Mouse (Mus musculus): ENCODE results near the gene Gm21870. TPM values are rescaled to one million over a fixed set of nuclear protein-coding genes. Genes with fewer than 3 reads are reported as not detected.
"Not testable (repeated sequence)": the region's sequence is repeated elsewhere in the genome, so short reads cannot be mapped to it uniquely, and the experiment has no call there.

The Gm21870 gene
- not detected for total RNA-seq (2022)

DNA sequence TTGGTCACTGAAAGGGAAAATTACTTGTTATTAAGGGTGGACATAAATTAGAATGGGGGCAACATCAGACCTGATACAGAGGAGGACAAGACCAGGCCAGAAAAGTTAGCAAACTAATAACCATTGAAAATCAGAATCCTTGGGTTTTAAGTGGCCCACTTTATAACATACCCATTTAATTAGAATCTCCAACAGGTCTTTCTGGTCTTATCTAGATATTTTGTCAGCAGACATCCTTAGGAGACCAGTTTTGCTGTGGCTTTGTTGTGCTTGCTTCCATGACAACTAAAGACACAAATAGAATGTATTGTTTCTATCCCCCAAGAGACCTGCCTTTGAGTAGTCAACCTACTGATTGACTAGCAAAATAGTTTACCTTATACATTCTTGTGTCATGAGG lies at the start of gene Gm21870:
Gene Gm21870 (minus strand): TSS at position 101 of the 400 bp plus-strand sequence.
- DNase-seq (ENCODE audit: low spot score in 2 of 2) = not testable (repeated sequence)

DNA sequence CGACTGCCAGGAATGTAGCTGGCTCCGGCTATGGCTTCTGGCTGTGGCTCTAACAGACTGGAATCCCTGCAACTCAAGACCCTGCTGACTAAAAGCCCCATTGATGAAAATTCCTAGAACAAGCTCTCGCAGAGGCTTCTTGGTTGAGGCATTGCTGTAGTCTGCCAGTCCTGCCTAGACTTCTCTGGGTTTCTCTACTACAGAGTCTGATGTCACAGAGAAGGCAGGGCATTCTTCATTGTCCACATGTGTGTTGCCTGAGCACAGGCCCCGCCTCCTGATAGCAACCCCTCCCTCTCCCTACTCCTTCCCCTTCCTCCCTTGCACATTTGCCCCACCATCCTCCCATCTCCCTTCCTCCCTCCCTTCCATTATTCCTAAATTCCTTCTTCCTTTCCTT lies 30.2 kb downstream of the Gm21870 start, which contains the start of gene Btbd35f6:
Gene Btbd35f6 (minus strand): TSS at position 101 of the 400 bp plus-strand sequence.
- DNase-seq (ENCODE audit: low spot score in 2 of 2) = not testable (repeated sequence)

Other genes starting within 250 kb of the Gm21870 start
- gene Btbd35f6, start 30.3 kb downstream of the Gm21870 start, total RNA-seq (2022) = not detected
- not detected for gene Btbd35f9, start 174.7 kb upstream of the Gm21870 start, total RNA-seq (2022)